Mouse (Mus musculus) v-Abl transformed pro-B cells (cell line): ENCODE data around the gene Rccd1.

Source experiments
- in situ Hi-C, 2 experiments: fragments of 400-800 bp; cut with MboI; formaldehyde crosslinking; loops; one replicate each; pipeline ENCODE4 v1.15.1; 2025; ENCODE audit not compliant: unreplicated experiment in 2 of 2

Gene Rccd1

DNA sequence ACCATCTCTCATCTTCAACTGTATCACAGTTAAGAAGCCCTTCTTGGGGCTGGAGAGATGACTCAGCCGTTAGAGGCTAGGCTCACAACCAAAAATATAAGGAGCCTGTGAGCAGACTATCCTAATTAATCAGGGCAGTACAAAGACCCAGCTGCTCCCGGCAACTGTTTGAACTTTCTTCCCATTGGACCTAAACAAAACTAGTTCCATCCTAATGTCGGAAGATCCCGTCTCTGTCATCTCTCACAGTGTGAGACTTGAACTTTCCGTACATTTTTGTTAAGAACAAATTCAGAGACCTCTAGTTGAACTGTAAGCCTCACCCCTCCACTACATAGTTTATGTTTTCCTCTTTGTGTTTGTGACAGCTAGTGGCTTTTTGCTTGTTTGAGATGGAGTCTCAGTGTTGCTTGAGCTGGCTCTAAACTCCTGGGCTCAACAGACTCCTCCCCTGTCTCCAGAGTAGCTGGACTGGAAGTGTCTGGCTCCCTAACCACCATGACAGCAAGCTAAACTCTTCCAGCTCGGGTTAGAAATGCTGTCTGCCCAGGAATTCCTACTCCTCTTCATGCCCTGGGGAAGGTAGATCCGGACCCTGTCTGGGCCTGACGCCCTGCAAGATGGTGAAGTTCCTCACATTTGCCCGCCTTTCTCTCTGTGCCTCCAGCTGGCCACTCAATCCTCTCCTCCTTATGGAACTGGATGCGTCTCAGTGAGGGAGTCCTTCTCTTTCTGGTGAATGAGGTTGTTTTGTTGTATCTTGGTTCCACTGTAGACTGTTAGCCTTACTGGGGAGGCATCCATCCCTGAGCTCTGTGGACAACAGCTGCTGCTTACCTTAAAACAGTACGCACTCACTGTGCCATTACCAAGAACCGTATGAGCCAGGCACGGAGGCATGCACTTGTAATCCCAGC is 23.7 kb upstream of the Rccd1 start:
- in situ Hi-C loops = no loop called here

GRCm38 (mm10) chr7:80346830-80347229 is 22.6 kb upstream of the Rccd1 start:
- in situ Hi-C loops = no loop called here

DNA sequence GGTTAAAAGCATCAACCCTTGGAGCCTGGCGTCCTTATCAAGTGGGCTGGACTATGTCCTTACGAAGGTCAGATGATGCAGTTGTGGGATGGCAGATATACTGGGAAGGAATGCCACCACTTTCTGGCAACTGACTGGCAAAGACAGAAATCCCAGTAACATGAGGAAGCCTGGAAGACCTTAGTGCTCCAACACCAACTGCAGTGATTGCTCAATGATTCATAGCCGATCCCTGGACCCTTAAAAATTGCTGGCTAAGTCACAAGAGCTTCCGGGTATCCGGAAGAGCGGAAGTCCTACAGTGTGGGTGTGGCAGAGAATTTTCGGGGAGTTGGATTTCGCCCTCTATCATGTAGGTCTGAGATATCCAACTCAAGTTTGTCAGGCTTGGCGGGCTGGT is 21.9 kb upstream of the Rccd1 start:
- in situ Hi-C loops = no loop called here

- in situ Hi-C loops = loop anchor here (5.0 kb wide), 1 partner anchor 34 kb away; no protein-coding TSS in a partner anchor
These were observed 19.2 kb upstream of the Rccd1 start for GRCm38 (mm10) chr7:80343270-80344018.

DNA sequence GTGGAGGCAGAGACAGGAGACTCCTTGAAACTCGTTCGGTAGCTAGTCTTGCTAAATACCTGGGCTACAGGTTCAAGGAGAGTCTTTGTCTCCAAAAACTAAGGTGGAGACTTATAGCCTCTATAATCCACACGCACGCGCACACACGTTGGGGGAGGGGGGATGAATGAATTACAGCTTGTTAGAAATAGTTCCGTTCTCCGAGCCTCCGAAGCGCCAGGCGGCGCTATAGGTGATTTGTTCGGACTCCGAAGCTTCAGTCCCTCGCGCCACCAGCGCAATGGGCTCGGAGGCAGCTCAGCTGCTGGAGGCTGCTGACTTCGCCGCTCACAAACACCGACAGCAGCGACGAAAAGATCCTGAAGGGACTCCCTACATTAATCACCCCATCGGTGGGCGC is 18.6 kb upstream of the Rccd1 start, which contains the start of gene Hddc3:
Gene Hddc3 (plus strand): TSS at position 247 of the 400 bp plus-strand sequence.
- in situ Hi-C loops = loop anchor here (5.0 kb wide), 1 partner anchor 34 kb away; no protein-coding TSS in a partner anchor

DNA sequence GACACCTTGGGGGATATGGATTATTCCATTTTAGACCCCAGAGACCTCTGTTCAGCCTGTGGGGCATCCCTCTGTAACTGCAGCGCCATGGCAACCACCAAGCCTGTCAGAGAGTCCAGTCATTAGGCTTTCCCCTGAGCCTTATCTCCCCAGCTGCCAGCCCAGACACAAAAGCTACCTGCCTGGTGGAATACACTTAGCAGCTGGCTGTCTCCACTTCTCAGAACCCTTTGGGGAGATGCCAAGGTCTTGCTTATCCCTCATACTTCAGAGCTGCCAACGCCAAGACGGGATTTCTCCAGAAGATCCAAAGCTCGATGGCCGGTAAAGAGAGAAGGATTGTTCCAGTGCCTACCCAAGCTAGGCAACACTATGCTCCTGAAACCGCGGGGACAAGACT is 17.5 kb upstream of the Rccd1 start:
- in situ Hi-C loops = loop anchor here (5.0 kb wide), 1 partner anchor 36 kb away; no protein-coding TSS in a partner anchor

- in situ Hi-C loops = loop anchor here (5.0 kb wide), 1 partner anchor 37 kb away; no protein-coding TSS in a partner anchor
These were observed 16.5 kb upstream of the Rccd1 start, which contains the start of gene Unc45a for GRCm38 (mm10) chr7:80340793-80341192. Gene Unc45a (minus strand): TSS chr7:80341005.

- in situ Hi-C loops = loop anchor here (5.0 kb wide), 1 partner anchor 37 kb away; no protein-coding TSS in a partner anchor
These were observed 15.8 kb upstream of the Rccd1 start for GRCm38 (mm10) chr7:80339793-80340628.

- in situ Hi-C loops = no loop called here
These were observed 15.1 kb upstream of the Rccd1 start for GRCm38 (mm10) chr7:80339371-80339770.

DNA sequence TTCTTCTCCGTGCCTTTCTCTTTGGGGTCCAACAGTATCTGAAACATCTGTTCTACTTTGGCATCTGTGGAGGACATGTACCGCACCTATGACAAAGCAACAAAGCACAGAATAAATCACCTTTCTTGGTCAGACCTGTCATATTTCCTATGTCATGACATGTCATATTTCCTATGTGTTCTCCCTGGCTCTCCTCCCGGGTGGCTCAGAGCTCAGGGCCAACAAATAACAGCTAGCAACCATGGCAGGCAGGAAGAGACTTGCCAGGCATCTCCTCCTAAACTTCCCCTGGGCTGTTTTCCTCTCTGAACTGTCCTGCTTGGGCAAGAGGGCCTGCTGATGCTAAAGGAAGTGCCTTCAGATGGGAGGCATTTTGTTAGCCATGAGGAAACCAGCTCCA is 12.7 kb upstream of the Rccd1 start:
- in situ Hi-C loops = no loop called here

DNA sequence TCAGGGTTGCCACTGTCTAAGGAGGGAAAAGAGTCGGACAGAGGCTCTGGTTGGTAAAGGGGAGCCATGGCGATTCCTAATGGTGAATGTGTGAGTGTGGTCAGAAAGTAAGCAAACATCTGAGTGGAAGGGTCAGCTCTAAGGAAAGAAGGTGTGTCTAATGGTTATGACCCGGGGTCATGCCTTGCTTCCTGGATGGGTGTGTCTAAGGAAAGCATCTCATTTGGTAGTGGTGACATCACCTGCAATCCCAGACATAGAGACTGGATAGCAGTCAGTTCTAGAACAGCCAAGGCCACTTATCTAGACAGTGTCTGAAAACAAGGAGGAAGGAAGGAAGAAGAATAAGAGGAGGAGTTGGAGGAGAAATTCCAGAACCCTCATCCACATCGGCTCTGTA is 10.6 kb upstream of the Rccd1 start:
- in situ Hi-C loops = no loop called here

GRCm38 (mm10) chr7:80331433-80331832 is 7.2 kb upstream of the Rccd1 start:
- in situ Hi-C loops = no loop called here

GRCm38 (mm10) chr7:80330278-80330677 is 6.0 kb upstream of the Rccd1 start:
- in situ Hi-C loops = no loop called here

DNA sequence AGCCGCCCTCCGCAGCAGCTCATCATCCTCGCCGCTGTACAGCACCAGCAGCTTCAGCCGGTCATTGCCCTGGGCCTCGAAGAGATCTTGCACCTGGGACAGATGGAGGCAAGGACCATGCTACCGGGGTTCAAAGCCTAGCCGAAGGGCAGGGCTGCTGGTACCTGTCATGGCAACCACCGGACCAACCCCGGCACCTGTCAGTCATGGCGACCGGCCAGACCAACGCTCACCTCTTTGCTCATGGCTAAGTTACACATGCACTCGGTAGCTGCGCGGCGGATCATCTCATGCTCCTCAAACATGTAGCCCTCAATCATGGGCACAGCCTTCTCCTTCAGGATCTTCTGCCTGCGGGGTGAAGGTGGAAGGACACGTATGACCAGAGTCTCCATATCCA is 1.8 kb upstream of the Rccd1 start:
- in situ Hi-C loops = no loop called here

- in situ Hi-C loops = no loop called here
These were observed 1.1 kb upstream of the Rccd1 start for GRCm38 (mm10) chr7:80325292-80325868.

DNA sequence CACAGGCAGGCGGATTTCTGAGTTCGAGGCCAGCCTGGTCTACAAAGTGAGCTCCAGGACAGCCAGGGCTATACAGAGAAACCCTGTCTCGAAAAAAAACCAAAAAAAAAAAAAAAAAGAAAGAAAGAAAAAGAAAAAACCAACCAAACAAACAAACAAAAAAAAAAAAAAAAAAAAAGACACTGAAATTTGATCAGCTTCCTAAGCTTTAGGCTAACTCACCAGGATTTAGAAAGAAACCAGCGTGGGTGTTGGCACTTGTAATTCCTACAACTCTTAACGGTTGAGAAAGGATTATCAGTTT is 514 bp upstream of the Rccd1 start:
- in situ Hi-C loops = loop anchor here in 1 of 2 experiments (25.0 kb wide), 1 partner anchor 537 kb away; the partner anchor contains the start of gene Mesp1

- in situ Hi-C loops = loop anchor here in 1 of 2 experiments (25.0 kb wide), 1 partner anchor 536 kb away; the partner anchor contains the start of gene Mesp1
These were observed 918 bp downstream of the Rccd1 start for GRCm38 (mm10) chr7:80323336-80323735.

DNA sequence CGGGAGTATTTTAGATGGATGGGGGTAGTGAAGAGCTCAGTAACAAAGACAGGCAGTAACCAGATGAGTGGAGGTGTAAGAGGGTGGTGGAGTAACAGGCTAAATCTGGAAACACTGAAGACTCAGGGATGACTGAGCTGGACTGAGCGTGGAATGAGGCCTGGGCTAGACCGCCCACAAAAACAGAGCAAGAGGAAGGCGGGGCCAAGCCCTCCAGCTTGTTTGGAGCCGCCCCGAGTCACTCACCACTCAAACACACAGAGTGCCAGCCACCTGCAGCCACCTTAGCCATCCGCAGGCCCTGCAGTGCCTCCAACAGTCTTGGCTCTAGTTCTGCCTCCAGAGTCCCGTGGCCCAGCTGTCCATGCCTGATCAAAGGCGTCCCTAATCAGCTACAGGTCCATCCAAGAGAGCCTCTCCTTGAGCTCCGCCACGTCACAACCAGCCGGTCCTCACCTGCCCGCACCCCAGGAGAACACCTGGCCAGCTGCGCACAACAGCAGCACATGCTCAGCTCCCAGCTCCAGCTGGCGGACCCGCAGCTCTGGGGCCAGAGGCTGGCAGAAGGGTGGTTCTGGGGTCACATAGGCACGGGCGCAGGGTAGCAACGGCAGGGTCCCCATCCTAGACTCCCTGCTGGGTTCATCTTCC is 4.3 kb downstream of the Rccd1 start:
- in situ Hi-C loops = loop anchor here in 1 of 2 experiments (25.0 kb wide), 1 partner anchor 533 kb away; the partner anchor contains the start of gene Mesp1

DNA sequence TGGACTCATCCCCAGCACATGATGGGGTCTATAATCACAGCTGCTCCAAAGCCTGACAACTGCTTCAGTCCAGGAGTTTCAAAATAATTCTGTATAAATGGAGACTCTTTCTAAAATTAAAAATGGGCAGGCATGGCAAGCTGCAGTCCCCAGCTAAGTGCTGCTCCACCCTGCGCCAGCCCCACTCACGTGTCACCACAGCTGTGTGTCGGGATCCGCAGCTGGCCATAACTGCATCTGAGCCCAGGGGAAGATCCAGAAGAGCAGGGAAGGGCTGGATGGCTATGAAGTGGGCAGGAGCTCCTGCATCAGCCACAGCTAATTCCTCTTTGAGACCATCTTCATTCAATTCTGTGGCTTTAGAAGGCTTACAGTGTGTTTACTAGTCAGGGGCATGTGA is 5.6 kb downstream of the Rccd1 start:
- in situ Hi-C loops = loop anchor here in 1 of 2 experiments (25.0 kb wide), 1 partner anchor 531 kb away; the partner anchor contains the start of gene Mesp1
